Mouse (Mus musculus) limb, embryonic 12.5 days (tissue): ENCODE measurements around the gene Zan. TPM values are rescaled to one million over a fixed set of nuclear protein-coding genes. Genes with fewer than 3 reads are reported as not detected.
A peak's percentile ranks its signal among the peaks of the same experiment; 100 is the strongest.

Source experiments
- ATAC-seq: fragments of 200-750 bp; cut with Nextera tagmentation; 2 replicates; pipeline ENCODE4 v1.8.0; 2017; ENCODE audit warnings: low read depth, moderate TSS enrichment; ENCODE audit not compliant: insufficient number of reproducible peaks, insufficient read depth, low FRiP score, low TSS enrichment
- H3K27ac ChIP-seq: fragments of 300-500 bp; sonication (generic); 2 replicates; pipeline ENCODE4 v1.5.1; 2016; ENCODE audit warnings: mild to moderate bottlenecking, moderate library complexity
- H3K27me3 ChIP-seq: fragments of 300-500 bp; sonication (generic); 2 replicates; pipeline ENCODE4 v1.6.1; 2016; ENCODE audit warnings: mild to moderate bottlenecking, moderate library complexity
- H3K36me3 ChIP-seq: fragments of 300-500 bp; sonication (generic); 2 replicates; pipeline ENCODE4 v1.6.1; 2016; ENCODE audit warnings: mild to moderate bottlenecking, moderate library complexity
- H3K4me1 ChIP-seq: fragments of 300-500 bp; sonication (generic); replicated peaks from 2 replicates; pipeline ENCODE4 v1.6.1; 2016
- H3K4me2 ChIP-seq: fragments of 300-500 bp; sonication (generic); 2 replicates; pipeline ENCODE4 v1.6.1; 2016; ENCODE audit warnings: mild to moderate bottlenecking, moderate library complexity
- H3K4me3 ChIP-seq: fragments of 300-500 bp; sonication (generic); replicated peaks from 2 replicates; pipeline ENCODE4 v1.5.1; 2016; ENCODE audit warnings: mild to moderate bottlenecking
- H3K9ac ChIP-seq: fragments of 300-500 bp; sonication (generic); replicated peaks from 2 replicates; pipeline ENCODE4 v1.6.1; 2016; ENCODE audit warnings: mild to moderate bottlenecking, moderate library complexity
- H3K9me3 ChIP-seq: fragments of 300-500 bp; sonication (generic); 2 replicates; pipeline ENCODE4 v1.6.1; 2016; ENCODE audit warnings: mild to moderate bottlenecking, moderate library complexity
- WGBS: fragments of 180-500 bp; shearing (Covaris S2); methylation state at CpG from one replicate; pipeline ENCODE4 v1.1.7; 2016; 5-methylcytosine and 5-hydroxymethylcytosine counted together
- polyA plus RNA-seq: library from polyadenylated mRNA; unstranded; fragments of >200 nt; fragmentation: Nextera tagmentation; extraction: Ambion mirVana; gene quantifications from 2 replicates; pipeline ENCODE4 v1.2.1, GENCODE M21; 2016

Gene Zan
- polyA plus RNA-seq, 1 experiment from 2014 or later = 0.08 TPM

DNA sequence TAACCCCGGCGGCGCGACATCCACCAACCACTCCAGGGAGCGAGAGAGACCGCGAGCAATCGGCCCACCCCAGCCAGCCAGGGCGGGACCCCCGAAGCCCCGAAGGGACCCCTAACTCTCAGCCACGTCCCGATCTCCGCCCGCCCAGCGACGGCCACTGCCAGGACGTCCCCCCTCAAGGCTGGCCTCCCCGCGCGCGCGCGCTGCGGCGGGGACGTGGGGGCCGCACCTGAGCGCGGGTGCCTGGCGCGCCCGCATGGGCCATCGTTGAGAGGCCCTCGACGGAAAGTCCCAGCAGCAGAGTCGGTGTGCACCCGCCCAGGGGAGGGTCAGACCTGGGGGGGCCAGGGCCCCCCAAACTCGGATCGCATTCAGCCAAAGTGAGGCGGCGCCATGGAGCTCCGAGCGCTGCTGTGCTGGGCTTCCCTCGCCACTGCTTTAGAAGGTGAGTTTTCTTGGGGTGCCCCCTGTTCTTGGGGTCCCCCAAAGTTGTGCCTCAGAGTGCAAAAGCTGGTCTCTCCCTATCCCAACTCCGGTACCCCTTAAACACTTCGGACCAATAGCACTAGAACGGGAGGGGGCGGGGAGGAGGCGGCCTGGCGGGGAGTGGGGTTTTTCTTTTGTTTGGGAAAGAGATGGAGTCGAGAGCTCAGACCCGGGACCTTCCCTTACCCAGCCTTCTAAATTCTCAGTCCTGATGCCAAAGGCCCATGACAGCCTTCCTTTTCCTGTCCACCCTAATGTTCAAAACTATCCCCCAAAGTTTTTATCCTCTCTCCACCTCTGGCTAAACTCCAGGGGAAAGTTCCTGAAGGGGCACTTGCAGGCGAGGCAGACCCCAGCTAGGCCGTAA, 126.4 kb downstream of the Zan start:
- Histone ChIP-seq H3K27ac (peak overlapping the region; percentile 99), H3K4me1 (peaks cover 70% of the 10 kb centered on the region), H3K4me2 (peak overlapping the region; percentile 92), H3K36me3 (peaks cover 21% of the 10 kb centered on the region), H3K27me3 (no peaks in the 10 kb centered on the region; the same call in 1 of the 2 replicates), H3K9ac (peak overlapping the region; percentile 97), H3K9me3 (no peaks in the 10 kb centered on the region), H3K4me3 (peak overlapping the region; percentile 89)
- ATAC-seq = peak; percentile 58
- under 1% methylated on average over 55 of the region's 55 CpGs for WGBS

DNA sequence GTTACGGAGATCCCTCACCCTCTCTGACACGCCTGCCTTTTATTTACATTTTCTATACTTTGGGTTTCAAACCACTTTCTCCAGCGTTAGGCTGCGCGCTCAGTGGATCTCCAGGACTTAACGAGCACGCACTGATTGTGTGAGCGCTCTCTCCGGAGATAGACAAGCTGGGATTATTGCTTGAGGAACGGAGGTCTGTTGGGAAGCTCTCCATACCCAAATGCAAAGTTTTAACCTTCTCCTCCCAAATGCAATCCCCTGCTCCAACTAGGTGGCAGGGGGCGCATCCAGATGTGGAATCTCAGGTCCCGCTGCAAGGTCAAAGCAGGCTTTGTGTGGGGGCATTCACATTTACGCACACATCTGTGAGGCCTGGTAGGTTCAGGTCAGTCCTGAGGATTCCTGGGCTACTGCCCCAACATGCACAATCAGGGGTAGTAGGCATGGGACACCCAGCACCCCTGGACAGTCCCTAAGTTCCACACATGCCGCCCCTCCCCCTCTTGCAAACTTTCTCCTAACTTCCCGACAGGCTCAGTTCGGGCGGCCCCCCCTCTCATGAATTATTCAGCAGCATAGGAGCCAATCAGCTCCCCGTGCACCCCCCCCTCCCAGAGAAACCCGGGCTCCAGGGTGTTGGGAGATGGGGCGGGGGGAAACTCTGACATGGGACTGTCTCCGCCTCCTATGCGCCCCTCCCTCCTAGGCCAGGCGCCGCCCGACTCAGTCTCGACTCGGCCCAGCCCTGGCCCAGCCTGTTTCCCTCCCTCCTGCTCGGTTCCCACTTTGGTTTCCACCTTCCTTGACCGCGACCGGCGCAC, 127.3 kb downstream of the Zan start, which contains the start of gene Ephb4:
Gene Ephb4, plus strand, starts transcription at position 726 of the 821 bp plus-strand sequence.
- Histone ChIP-seq H3K4me1 (peaks cover 67% of the 10 kb centered on the region), H3K4me3 (peak within 1 kb of the TSS; percentile 89), H3K9me3 (no peaks in the 10 kb centered on the region), H3K9ac (peak within 1 kb of the TSS; percentile 97), H3K27me3 (no peaks in the 10 kb centered on the region; the same call in 1 of the 2 replicates), H3K27ac (peak within 1 kb of the TSS; percentile 99), H3K36me3 (peaks cover 13% of the 10 kb centered on the region), H3K4me2 (peak within 1 kb of the TSS; percentile 92)
- WGBS = under 1% methylated on average over 31 of the region's 32 CpGs
- ATAC-seq = peak; percentile 95

DNA sequence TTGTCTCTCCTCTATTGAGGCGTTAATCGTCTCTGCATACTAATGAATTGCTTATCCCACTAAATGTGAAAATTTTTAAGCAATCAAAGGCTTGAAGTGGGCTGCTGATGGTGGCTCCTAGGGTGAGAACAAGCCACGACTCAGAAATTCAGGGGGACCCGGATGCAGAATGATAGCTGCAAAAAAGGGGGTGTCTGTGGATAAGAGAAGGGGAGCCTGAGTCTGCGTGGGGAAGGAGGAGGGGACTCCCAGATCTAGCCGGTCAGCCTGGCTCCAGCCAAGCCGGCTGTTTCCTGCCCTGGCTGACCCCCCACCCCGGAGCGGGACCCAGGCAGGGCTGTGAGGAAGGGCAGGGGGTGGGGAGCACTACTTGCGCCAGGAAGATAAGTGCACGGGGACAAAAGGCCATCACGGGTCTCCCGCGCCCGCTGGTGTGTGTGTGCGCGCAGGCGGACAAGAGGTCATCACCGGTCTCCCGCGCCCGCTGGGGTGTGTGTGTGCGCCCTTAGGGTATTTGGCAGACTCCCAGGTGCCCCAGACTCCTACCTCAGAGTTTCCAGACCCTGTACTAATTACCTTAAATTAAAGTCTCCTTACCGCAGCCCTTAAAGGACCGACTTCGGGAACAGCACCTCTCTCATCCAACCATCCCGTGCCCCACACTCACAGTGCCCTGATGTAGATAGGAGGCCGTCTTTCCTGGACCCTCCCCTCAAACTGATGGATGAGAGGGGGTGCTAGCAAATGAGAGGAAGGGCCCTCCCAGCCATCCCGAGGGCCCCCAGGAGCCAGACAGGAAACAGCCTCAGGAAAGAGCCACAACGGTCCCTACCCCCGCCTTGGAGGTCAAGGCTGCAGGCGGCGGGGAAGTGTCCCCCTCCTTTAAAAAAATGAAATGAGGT, 128.1 kb downstream of the Zan start:
- Histone ChIP-seq H3K27me3 (no peaks in the 10 kb centered on the region; the same call in 1 of the 2 replicates), H3K9me3 (no peaks in the 10 kb centered on the region), H3K4me3 (peak overlapping the region; percentile 89), H3K36me3 (peaks cover 4% of the 10 kb centered on the region), H3K4me2 (peak overlapping the region; percentile 92), H3K9ac (peak overlapping the region; percentile 97), H3K27ac (peak overlapping the region; percentile 99), H3K4me1 (peaks cover 60% of the 10 kb centered on the region)
- ATAC-seq = no peak
- under 1% methylated on average over 33 of the region's 33 CpGs for WGBS

DNA sequence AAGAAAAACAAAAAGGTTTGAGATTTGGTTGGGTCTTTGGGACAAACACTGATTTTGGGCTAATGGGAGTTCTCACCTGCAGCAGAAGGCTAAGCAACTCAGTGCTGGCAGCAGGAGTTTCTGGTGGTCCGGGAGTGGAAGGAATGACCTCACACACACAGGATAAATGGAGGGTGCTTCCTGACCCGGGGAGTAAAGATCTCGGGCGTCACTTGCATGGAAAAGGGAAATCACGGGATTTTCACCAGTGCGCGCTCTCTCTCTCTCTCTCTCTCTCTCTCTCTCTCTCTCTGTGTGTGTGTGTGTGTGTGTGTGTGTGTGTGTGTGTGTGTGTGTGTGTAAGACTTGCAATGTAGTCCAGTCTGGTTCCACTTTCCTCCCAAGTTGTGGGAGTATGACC, 129.0 kb downstream of the Zan start:
- no peaks in the 10 kb centered on the region; the same call in 1 of the 2 replicates for H3K27me3 ChIP-seq
- no peak for ATAC-seq
- H3K9ac ChIP-seq = no peak overlapping the region
- peaks cover 53% of the 10 kb centered on the region for H3K4me1 ChIP-seq
- no peaks in the 10 kb centered on the region for H3K36me3 ChIP-seq
- H3K27ac ChIP-seq = peak overlapping the region; percentile 99; the same call in 1 of the 2 replicates
- WGBS = 17% methylated on average over 7 of the region's 7 CpGs
- peak overlapping the region; percentile 92; the same call in 1 of the 2 replicates for H3K4me2 ChIP-seq
- H3K9me3 ChIP-seq = no peaks in the 10 kb centered on the region
- no peak overlapping the region for H3K4me3 ChIP-seq

DNA sequence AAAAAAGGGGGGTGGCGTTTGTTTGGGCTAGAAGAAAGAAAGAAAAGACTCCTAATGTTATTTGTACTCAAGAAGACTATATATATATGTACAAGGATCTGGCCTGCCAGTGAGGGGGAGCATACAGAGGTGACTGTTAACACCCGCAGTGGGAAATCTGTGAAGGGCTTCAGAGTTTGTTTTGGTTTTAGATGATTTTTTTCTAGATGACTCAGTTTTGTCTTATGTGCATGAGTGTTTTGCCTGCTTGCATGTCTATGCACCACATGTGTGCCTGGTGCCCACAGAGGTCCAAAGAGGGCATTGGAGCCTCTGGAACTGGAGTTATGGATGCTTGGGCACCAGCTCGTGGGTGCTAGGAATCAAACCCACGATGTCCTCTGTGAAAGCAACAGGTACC, 129.9 kb downstream of the Zan start:
- H3K9ac ChIP-seq = no peak overlapping the region
- ATAC-seq = no peak
- no peak overlapping the region for H3K4me3 ChIP-seq
- no peak overlapping the region for H3K27ac ChIP-seq
- H3K36me3 ChIP-seq = no peaks in the 10 kb centered on the region
- no peaks in the 10 kb centered on the region for H3K9me3 ChIP-seq
- WGBS = 87% methylated on average over 4 of the region's 4 CpGs
- H3K4me2 ChIP-seq = no peak overlapping the region
- H3K4me1 ChIP-seq = peaks cover 45% of the 10 kb centered on the region
- no peaks in the 10 kb centered on the region; the same call in 1 of the 2 replicates for H3K27me3 ChIP-seq

DNA sequence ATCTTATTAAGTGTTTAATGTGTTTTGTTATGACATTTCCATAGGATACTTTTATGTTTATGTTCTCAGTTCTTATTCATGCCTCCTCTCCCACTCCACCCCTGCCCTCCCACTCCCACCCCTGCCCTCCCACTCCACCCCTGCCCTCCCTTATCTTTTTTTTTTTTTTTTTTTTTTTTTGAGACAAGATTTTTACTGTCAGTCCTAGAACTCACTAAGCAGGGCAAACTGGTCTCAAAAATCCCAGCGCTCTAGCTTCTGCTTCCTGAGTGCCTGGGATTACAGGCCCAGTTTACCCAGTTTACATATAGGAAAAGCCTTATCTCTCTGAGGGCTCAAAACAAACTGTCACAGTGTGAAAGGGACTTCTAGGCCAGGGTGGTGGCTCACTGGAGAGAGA, 130.5 kb downstream of the Zan start:
- H3K27ac ChIP-seq = no peak overlapping the region

DNA sequence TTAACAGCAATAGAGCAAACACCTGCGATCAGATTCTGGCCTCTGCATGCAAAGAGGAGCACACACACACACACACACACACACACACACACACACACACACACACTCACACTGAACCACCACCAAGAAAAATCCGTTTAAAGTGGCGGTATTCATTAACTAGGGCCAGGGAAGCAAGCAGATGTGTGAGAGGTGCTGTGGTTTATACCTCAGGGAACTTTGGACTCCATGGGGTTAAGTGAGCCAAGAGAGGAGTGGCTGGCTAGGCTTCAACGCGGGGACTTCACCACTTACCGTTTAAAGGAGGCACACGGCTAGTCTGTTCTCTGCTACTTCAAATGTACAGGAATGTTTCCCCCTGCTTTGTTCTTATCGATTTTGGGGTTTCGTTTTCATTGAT, 131.0 kb downstream of the Zan start:
- Histone ChIP-seq H3K4me2 (peak overlapping the region; percentile 30), H3K4me3 (no peak overlapping the region), H3K27ac (0 out of 2 replicates have a peak overlapping the region, but pooled peaks have one; percentile 41), H3K36me3 (no peaks in the 10 kb centered on the region), H3K4me1 (peaks cover 42% of the 10 kb centered on the region), H3K9me3 (no peaks in the 10 kb centered on the region), H3K9ac (no peak overlapping the region), H3K27me3 (no peaks in the 10 kb centered on the region; the same call in 1 of the 2 replicates)
- ATAC-seq = no peak
- WGBS = 17% methylated on average over 9 of the region's 9 CpGs

More for the DNA sequence above, 130.5 kb downstream of the Zan start:
- Histone ChIP-seq H3K9me3 (no peaks in the 10 kb centered on the region), H3K27me3 (no peaks in the 10 kb centered on the region; the same call in 1 of the 2 replicates), H3K4me1 (peaks cover 42% of the 10 kb centered on the region), H3K4me3 (no peak overlapping the region), H3K4me2 (no peak overlapping the region), H3K36me3 (no peaks in the 10 kb centered on the region), H3K9ac (no peak overlapping the region)
- no peak for ATAC-seq
- 72% methylated on average over 1 of the region's 1 CpGs for WGBS

DNA sequence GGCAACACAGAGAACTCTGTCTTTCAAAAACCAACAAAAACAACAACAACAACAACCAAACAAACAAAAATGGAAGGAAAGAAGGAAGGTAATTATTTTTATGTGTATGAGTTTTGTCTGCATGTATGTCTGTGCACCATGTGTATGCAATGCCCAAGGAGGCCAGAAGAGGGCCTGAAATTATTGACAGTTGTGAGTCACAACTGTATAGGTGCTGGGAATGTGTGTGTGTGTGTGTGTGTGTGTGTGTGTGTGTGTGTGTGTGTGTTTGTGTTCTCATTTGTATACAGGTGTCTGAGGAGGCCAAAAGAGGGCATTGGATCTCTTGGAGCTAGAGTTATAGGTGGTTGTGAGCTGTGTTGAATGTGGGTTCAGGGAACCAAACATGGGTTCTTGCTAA, 133.0 kb downstream of the Zan start:
- Histone ChIP-seq H3K9ac (no peak overlapping the region), H3K36me3 (no peaks in the 10 kb centered on the region), H3K4me3 (no peak overlapping the region), H3K4me1 (peaks cover 48% of the 10 kb centered on the region), H3K4me2 (no peak overlapping the region), H3K9me3 (no peaks in the 10 kb centered on the region), H3K27me3 (no peaks in the 10 kb centered on the region; the same call in 1 of the 2 replicates), H3K27ac (no peak overlapping the region)
- ATAC-seq = no peak

DNA sequence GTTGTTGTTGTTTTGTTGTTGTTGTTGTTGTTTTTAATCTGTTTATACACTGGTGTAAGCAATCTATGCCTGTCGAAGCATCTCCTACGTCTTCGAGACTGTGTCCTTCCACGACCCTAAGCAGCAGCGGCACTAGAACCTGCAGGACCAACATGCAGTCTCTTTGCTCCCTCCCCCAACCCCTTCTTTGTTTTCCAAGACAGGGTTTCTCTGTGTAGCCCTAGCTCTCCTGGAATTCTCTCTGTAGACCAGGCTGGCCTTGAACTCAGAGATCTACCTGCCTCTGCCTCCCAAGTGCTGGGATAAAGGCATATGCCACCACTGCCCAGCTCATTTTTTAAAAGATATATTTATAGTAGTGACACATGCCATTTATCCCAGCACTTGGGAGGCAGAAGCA, 133.5 kb downstream of the Zan start:
- no peak overlapping the region for H3K9ac ChIP-seq
- ATAC-seq = no peak

DNA sequence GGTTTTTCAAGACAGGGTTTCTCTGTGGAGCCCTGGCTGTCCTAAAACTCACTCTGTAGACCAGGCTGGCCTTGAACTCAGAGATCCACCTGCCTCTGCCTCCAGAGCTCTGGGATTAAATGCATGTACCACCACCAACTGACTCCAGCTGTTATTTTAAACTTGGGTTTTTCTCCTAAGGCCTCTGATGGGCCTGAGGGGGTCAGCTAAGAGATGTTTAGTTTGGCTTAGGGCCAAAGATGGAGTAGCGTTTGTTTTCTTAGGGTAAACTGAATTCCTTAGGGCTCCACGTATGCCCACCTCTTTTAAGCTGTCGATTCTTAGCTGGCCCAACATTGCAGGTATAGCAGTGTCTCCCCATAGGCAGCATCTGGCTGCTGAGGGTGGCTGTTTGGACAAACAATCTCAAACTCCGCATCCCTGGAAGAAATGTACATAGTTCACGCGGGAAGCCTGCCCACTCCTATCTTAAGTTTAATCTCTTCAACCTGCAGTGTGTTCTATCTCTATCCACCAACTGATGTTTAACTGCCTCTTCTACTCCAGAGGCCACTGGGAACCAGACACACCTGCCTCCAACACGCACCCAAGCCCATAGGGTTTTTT, 134.4 kb downstream of the Zan start:
- H3K4me1 ChIP-seq = peaks cover 37% of the 10 kb centered on the region
- no peak overlapping the region for H3K4me3 ChIP-seq
- 78% methylated on average over 7 of the region's 7 CpGs for WGBS
- H3K36me3 ChIP-seq = no peaks in the 10 kb centered on the region
- H3K9ac ChIP-seq = no peak overlapping the region
- H3K27ac ChIP-seq = no peak overlapping the region
- H3K9me3 ChIP-seq = no peaks in the 10 kb centered on the region
- H3K27me3 ChIP-seq = no peaks in the 10 kb centered on the region
- H3K4me2 ChIP-seq = no peak overlapping the region
- ATAC-seq = no peak

More for the DNA sequence above, 133.5 kb downstream of the Zan start:
- no peaks in the 10 kb centered on the region for H3K27me3 ChIP-seq
- H3K4me3 ChIP-seq = no peak overlapping the region
- peaks cover 46% of the 10 kb centered on the region for H3K4me1 ChIP-seq
- no peak overlapping the region for H3K4me2 ChIP-seq
- no peaks in the 10 kb centered on the region for H3K36me3 ChIP-seq
- 96% methylated on average over 5 of the region's 5 CpGs for WGBS
- H3K27ac ChIP-seq = no peak overlapping the region
- no peaks in the 10 kb centered on the region for H3K9me3 ChIP-seq
